Comparison of ENCODE assay signal across 15 mouse cellular contexts in the genomic region with DNA sequence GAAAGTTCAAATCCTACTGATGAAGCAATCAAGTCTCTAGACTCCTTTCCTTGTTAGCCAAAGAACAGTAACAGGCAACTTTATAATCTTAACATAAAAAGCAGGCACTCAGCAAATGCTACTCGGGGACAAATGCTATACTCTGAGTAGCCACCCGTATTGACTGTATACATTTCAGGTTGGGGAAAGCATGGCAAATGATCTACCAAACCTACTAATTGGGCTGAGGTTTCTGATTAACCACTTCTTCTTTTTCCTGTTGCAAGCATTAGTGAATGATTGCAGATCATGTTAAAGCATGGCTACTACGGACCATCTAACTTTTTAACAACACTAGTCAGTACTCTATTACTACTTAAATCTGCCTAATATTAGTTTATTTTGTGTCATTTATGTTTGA.
"Had no signal": no experiment of that assay in that cellular context is flagged by ENCODE, and none has a peak within 500 bp of the region (broad histone marks: within the 10 kb centered on the region; RNA-seq: fewer than 3 reads in every experiment).

No protein-coding gene starts in this region.

- H3K27ac ChIP-seq: neural tube, embryonic 15.5 days; stomach, embryonic 15.5 days; stomach, postnatal 0 days had no signal

- H3K27me3 ChIP-seq: neural tube, embryonic 15.5 days; stomach, embryonic 15.5 days had no signal

- H3K4me2 ChIP-seq: neural tube, embryonic 15.5 days; stomach, embryonic 15.5 days had no signal

- DNase-seq: retina, postnatal 1 day; right cerebral cortex, adult 18-20 months; right cerebral cortex, postnatal 14 days; right cerebral cortex, postnatal 25 days; right cerebral cortex, postnatal 4 days; spleen, adult 18-20 months; thymus, adult 18-20 months; thymus, adult 2 months; thymus, postnatal 14 days; thymus, postnatal 25 days; thymus, postnatal 36 days; thymus, postnatal 4 days had no signal

- H3K9ac ChIP-seq: neural tube, embryonic 15.5 days; stomach, embryonic 15.5 days had no signal

- H3K36me3 ChIP-seq: neural tube, embryonic 15.5 days; stomach, embryonic 15.5 days had no signal

- H3K4me3 ChIP-seq: neural tube, embryonic 15.5 days; stomach, embryonic 15.5 days had no signal

- H3K9me3 ChIP-seq: neural tube, embryonic 15.5 days; stomach, embryonic 15.5 days had no signal

- H3K4me1 ChIP-seq: neural tube, embryonic 15.5 days; stomach, embryonic 15.5 days had no signal
